Mouse (Mus musculus) midbrain, embryonic 13.5 days (tissue): Measurements from ENCODE around the gene Nxf1. TPM values are rescaled to one million over a fixed set of nuclear protein-coding genes. Genes with fewer than 3 reads are reported as not detected.

Source experiments
- ATAC-seq: fragments of 200-750 bp; cut with Nextera tagmentation; 2 replicates; pipeline ENCODE4 v1.8.0; 2017; ENCODE audit warnings: mild to moderate bottlenecking, moderate TSS enrichment, moderate library complexity
- H3K27ac ChIP-seq: fragments of 300-500 bp; sonication (generic); 2 replicates; pipeline ENCODE4 v1.5.1; 2015; ENCODE audit warnings: inconsistent platforms, mild to moderate bottlenecking, moderate library complexity
- H3K27me3 ChIP-seq: fragments of 300-500 bp; sonication (generic); 2 replicates; pipeline ENCODE4 v1.6.1; 2015; ENCODE audit warnings: mild to moderate bottlenecking, inconsistent platforms
- H3K36me3 ChIP-seq: fragments of 300-500 bp; sonication (generic); 2 replicates; pipeline ENCODE4 v1.6.1; 2015; ENCODE audit warnings: mild to moderate bottlenecking, inconsistent platforms
- H3K4me1 ChIP-seq: fragments of 300-500 bp; sonication (generic); replicated peaks from 2 replicates; pipeline ENCODE4 v1.6.1; 2015; ENCODE audit warnings: inconsistent platforms
- H3K4me2 ChIP-seq: fragments of 300-500 bp; sonication (generic); replicated peaks from 2 replicates; pipeline ENCODE4 v1.6.1; 2015; ENCODE audit warnings: moderate library complexity, mild to moderate bottlenecking, inconsistent platforms
- H3K4me3 ChIP-seq: fragments of 300-500 bp; sonication (generic); replicated peaks from 2 replicates; pipeline ENCODE4 v1.5.1; 2015; ENCODE audit warnings: mild to moderate bottlenecking, inconsistent platforms
- H3K9ac ChIP-seq: fragments of 300-500 bp; sonication (generic); replicated peaks from 2 replicates; pipeline ENCODE4 v1.6.1; 2015; ENCODE audit warnings: mild to moderate bottlenecking, inconsistent platforms
- H3K9me3 ChIP-seq: fragments of 300-500 bp; sonication (generic); 2 replicates; pipeline ENCODE4 v1.6.1; 2016; ENCODE audit warnings: mild to moderate bottlenecking, inconsistent platforms
- WGBS: fragments of 180-500 bp; shearing (Covaris S2); methylation state at CpG from one replicate; pipeline ENCODE4 v1.1.7; 2015; 5-methylcytosine and 5-hydroxymethylcytosine counted together
- microRNA-seq: library from miRNA; unstranded; fragments of <30 nt; microRNA quantifications from one replicate; pipeline ENCODE4, GENCODE M21; 2016
- polyA plus RNA-seq: library from polyadenylated mRNA; unstranded; fragments of >200 nt; fragmentation: Nextera tagmentation; extraction: Ambion mirVana; gene quantifications from 2 replicates; pipeline ENCODE4 v1.2.1, GENCODE M21; 2015

The Nxf1 gene
- polyA plus RNA-seq, 1 experiment from 2014 or later: 206 TPM

- Histone ChIP-seq H3K36me3 (peaks cover 43% of the 10 kb centered on the region), H3K9ac (peak overlapping the region; percentile 17), H3K4me3 (no peak overlapping the region), H3K4me1 (peaks cover 39% of the 10 kb centered on the region), H3K27ac (no peak overlapping the region), H3K4me2 (peak overlapping the region; percentile 14; the same call in 1 of the 2 replicates), H3K27me3 (no peaks in the 10 kb centered on the region), H3K9me3 (no peaks in the 10 kb centered on the region)
- no peak for ATAC-seq
- WGBS: 84% methylated on average over 11 of the region's 11 CpGs
Measured at GRCm38 (mm10) chr19:8815812-8816211, 58.9 kb downstream of the Nxf1 start.

GRCm38 (mm10) chr19:8817001-8817400 lies 60.1 kb downstream of the Nxf1 start:
- Histone ChIP-seq H3K4me2 (peak overlapping the region; percentile 26), H3K36me3 (peaks cover 33% of the 10 kb centered on the region), H3K27ac (no peak overlapping the region), H3K4me3 (peak overlapping the region; percentile 9), H3K9me3 (no peaks in the 10 kb centered on the region), H3K27me3 (no peaks in the 10 kb centered on the region), H3K4me1 (peaks cover 49% of the 10 kb centered on the region), H3K9ac (peak overlapping the region; percentile 50)
- ATAC-seq: no peak
- whole genome bisulfite sequencing: 40% methylated on average over 3 of the region's 3 CpGs

GRCm38 (mm10) chr19:8818301-8818798 lies 61.5 kb downstream of the Nxf1 start:
- 31% methylated on average over 14 of the region's 14 CpGs for WGBS
- Histone ChIP-seq H3K4me3 (peak overlapping the region; percentile 81), H3K9me3 (no peaks in the 10 kb centered on the region), H3K9ac (peak overlapping the region; percentile 84), H3K4me1 (peaks cover 62% of the 10 kb centered on the region), H3K36me3 (peaks cover 28% of the 10 kb centered on the region), H3K27me3 (no peaks in the 10 kb centered on the region), H3K27ac (peak overlapping the region; percentile 96), H3K4me2 (peak overlapping the region; percentile 98)
- no peak for ATAC-seq

GRCm38 (mm10) chr19:8818801-8819595 lies 62.1 kb downstream of the Nxf1 start, which contains the start of gene Ttc9c:
TSS of gene Ttc9c (minus strand) at chr19:8819333.
- Histone ChIP-seq H3K4me1 (peaks cover 62% of the 10 kb centered on the region), H3K27ac (peak within 1 kb of the TSS; percentile 96), H3K9ac (peak within 1 kb of the TSS; percentile 93), H3K9me3 (no peaks in the 10 kb centered on the region), H3K27me3 (no peaks in the 10 kb centered on the region), H3K36me3 (peaks cover 30% of the 10 kb centered on the region), H3K4me3 (peak within 1 kb of the TSS; percentile 81), H3K4me2 (peak within 1 kb of the TSS; percentile 98)
- ATAC-seq: peak; percentile 95
- under 1% methylated on average over 33 of the region's 33 CpGs for WGBS

GRCm38 (mm10) chr19:8819596-8820423 lies 62.9 kb downstream of the Nxf1 start, which contains the start of gene Hnrnpul2:
TSS of gene Hnrnpul2 (plus strand) at chr19:8820010.
- Histone ChIP-seq H3K36me3 (peaks cover 32% of the 10 kb centered on the region), H3K4me2 (peak within 1 kb of the TSS; percentile 98), H3K9ac (peak within 1 kb of the TSS; percentile 93), H3K4me3 (peak within 1 kb of the TSS; percentile 81), H3K9me3 (no peaks in the 10 kb centered on the region), H3K27me3 (no peaks in the 10 kb centered on the region), H3K27ac (peak within 1 kb of the TSS; percentile 96), H3K4me1 (peaks cover 62% of the 10 kb centered on the region)
- ATAC-seq: peak; percentile 97
- under 1% methylated on average over 82 of the region's 83 CpGs for WGBS

Small RNA genes lying within 50 kb of the gene (microRNA-seq; reads per million reads assigned to microRNA genes)
- gene Mir6992: not detected

Other genes starting within 250 kb of the Nxf1 start
- gene Slc22a8, start 165.8 kb upstream of the Nxf1 start, polyA plus RNA-seq: 3.8 and 4.2 TPM in 2 replicates
- gene Slc22a6, start 139.0 kb upstream of the Nxf1 start, polyA plus RNA-seq: 8.5 and 9.5 TPM in 2 replicates
- 0.31 and 0.58 TPM in 2 replicates for gene Chrm1, start 93.3 kb upstream of the Nxf1 start, polyA plus RNA-seq
- 151 and 153 TPM in 2 replicates for gene Slc3a2, start 33.7 kb upstream of the Nxf1 start, polyA plus RNA-seq
- gene Wdr74, start 21.2 kb upstream of the Nxf1 start, polyA plus RNA-seq: 89.1 and 93.4 TPM in 2 replicates
- 2.2 and 2.5 TPM in 2 replicates for gene 1700092M07Rik, start 16.4 kb upstream of the Nxf1 start, polyA plus RNA-seq
- 121 and 127 TPM in 2 replicates for gene Stx5a, start 15.7 kb upstream of the Nxf1 start, polyA plus RNA-seq
- 264 and 280 TPM in 2 replicates for gene Tmem223, start 13.9 kb downstream of the Nxf1 start, polyA plus RNA-seq
- 35.8 and 38.1 TPM in 2 replicates for gene Tmem179b, start 17.4 kb downstream of the Nxf1 start, polyA plus RNA-seq
- 28.8 and 30.5 TPM in 2 replicates for gene Taf6l, start 29.3 kb downstream of the Nxf1 start, polyA plus RNA-seq
- gene Polr2g, start 41.5 kb downstream of the Nxf1 start, polyA plus RNA-seq: 163 and 164 TPM in 2 replicates
- 8.1 and 8.3 TPM in 2 replicates for gene Zbtb3, start 45.5 kb downstream of the Nxf1 start, polyA plus RNA-seq
- gene Ttc9c, start 62.3 kb downstream of the Nxf1 start, polyA plus RNA-seq: 66.1 and 70.3 TPM in 2 replicates
- 6.1 and 6.4 TPM in 2 replicates for gene Hnrnpul2, start 62.9 kb downstream of the Nxf1 start, polyA plus RNA-seq
- not detected in 2 replicates for gene AC129217.1, start 72.7 kb downstream of the Nxf1 start, polyA plus RNA-seq
- gene Bscl2, start 80.4 kb downstream of the Nxf1 start, polyA plus RNA-seq: 78.9 and 83.7 TPM in 2 replicates
- 310 and 338 TPM in 2 replicates for gene Gng3, start 82.1 kb downstream of the Nxf1 start, polyA plus RNA-seq
- 0.23 and 0.62 TPM in 2 replicates for gene Lrrn4cl, start 93.7 kb downstream of the Nxf1 start, polyA plus RNA-seq
- 167 and 168 TPM in 2 replicates for gene Ubxn1, start 114.4 kb downstream of the Nxf1 start, polyA plus RNA-seq
- gene Uqcc3, start 123.8 kb downstream of the Nxf1 start, polyA plus RNA-seq: 66.5 and 71.5 TPM in 2 replicates
- gene Lbhd1, start 126.7 kb downstream of the Nxf1 start, polyA plus RNA-seq: 61.5 and 61.8 TPM in 2 replicates
- not detected in 2 replicates for gene Gm49403, start 126.9 kb downstream of the Nxf1 start, polyA plus RNA-seq
- 56.1 and 70.3 TPM in 2 replicates for gene 1810009A15Rik, start 131.8 kb downstream of the Nxf1 start, polyA plus RNA-seq
- 0.54 TPM in 1 of 2 replicates, not detected in the other for gene Gm49416, start 131.9 kb downstream of the Nxf1 start, polyA plus RNA-seq
- gene Ints5, start 135.9 kb downstream of the Nxf1 start, polyA plus RNA-seq: 34.8 and 38.9 TPM in 2 replicates
- gene Ganab, start 141.0 kb downstream of the Nxf1 start, polyA plus RNA-seq: 96.8 and 99.8 TPM in 2 replicates
- 82.2 and 89.5 TPM in 2 replicates for gene B3gat3, start 163.3 kb downstream of the Nxf1 start, polyA plus RNA-seq
- 1.9 and 2.4 TPM in 2 replicates for gene Rom1, start 172.3 kb downstream of the Nxf1 start, polyA plus RNA-seq
- gene Eml3, start 172.5 kb downstream of the Nxf1 start, polyA plus RNA-seq: 8.7 and 9.2 TPM in 2 replicates
- gene Mta2, start 184.8 kb downstream of the Nxf1 start, polyA plus RNA-seq: 149 and 153 TPM in 2 replicates
- gene Tut1, start 196.8 kb downstream of the Nxf1 start, polyA plus RNA-seq: 32.4 and 32.6 TPM in 2 replicates
- 334 and 335 TPM in 2 replicates for gene Eef1g, start 210.0 kb downstream of the Nxf1 start, polyA plus RNA-seq
- gene Ahnak, start 232.2 kb downstream of the Nxf1 start, polyA plus RNA-seq: 3.7 and 4.9 TPM in 2 replicates